Comparison of ENCODE assay signal across 23 mouse cellular contexts in the genomic region with DNA sequence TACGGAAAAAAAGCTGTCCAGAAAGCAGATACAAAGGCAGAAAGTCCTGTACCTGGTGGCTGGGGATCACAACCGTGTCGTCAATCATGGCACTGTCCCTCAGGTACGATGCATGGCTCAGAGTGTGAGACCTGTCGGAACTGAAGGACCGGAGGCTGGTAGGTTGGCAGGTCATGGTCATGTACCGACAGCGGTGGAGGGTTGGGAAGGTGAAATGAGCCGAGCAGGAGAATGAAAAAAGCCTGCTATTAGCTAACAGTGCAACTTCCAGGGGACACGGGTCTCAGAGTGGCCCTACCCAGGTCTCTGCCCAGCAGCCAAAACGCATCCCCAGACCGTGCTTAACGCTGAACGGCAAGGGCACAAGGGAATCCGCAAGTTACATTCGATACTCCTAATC.
A peak's percentile ranks its signal among the peaks of the same experiment; 100 is the strongest.
DNase-seq lines count a peak whose midpoint lies in the region; ATAC-seq and TF ChIP-seq lines count a peak whose summit lies in the region.
"Had no signal": no experiment of that assay in that cellular context is flagged by ENCODE, and none has a peak within 500 bp of the region (broad histone marks: within the 10 kb centered on the region; RNA-seq: fewer than 3 reads in every experiment).

No protein-coding gene starts in this region.

- H3K27ac ChIP-seq in hindbrain, embryonic 12.5 days: peak overlapping the region; percentile 31; the same call in 1 of the 2 replicates
- H3K27ac ChIP-seq in hindbrain, embryonic 11.5 days (ENCODE audit: low read depth, low read length): no peak overlapping the region
- H3K27ac ChIP-seq in neural tube, embryonic 13.5 days (replicated peaks): peak overlapping the region; percentile 54; the same call in 1 of the 2 replicates
- peak overlapping the region; percentile 41 for H3K27ac ChIP-seq in hindbrain, postnatal 0 days
- H3K27ac ChIP-seq: forebrain, embryonic 12.5 days; liver, embryonic 14.5 days; macrophage had no signal

- no peak overlapping the region for H3K4me2 ChIP-seq in hindbrain, embryonic 12.5 days (replicated peaks)
- H3K4me2 ChIP-seq in hindbrain, embryonic 11.5 days (replicated peaks; ENCODE audit: low read depth, low read length): no peak overlapping the region
- H3K4me2 ChIP-seq in neural tube, embryonic 13.5 days: no peak overlapping the region
- H3K4me2 ChIP-seq in hindbrain, postnatal 0 days (ENCODE audit: low read depth, low read length): no peak overlapping the region
- H3K4me2 ChIP-seq: forebrain, embryonic 12.5 days had no signal

- ATAC-seq in hindbrain, embryonic 12.5 days (ENCODE audit: low FRiP score): 0 out of 2 replicates have a peak, but pooled peaks have one; percentile 15
- no peak for ATAC-seq in hindbrain, embryonic 11.5 days (ENCODE audit: low FRiP score)
- no peak for ATAC-seq in neural tube, embryonic 13.5 days (ENCODE audit: low read depth)
- no peak for ATAC-seq in hindbrain, postnatal 0 days
- ATAC-seq: CD4-positive, CD25-positive, alpha-beta regulatory T cell, adult 4 months; forebrain, postnatal 0 days; intestine, embryonic 16.5 days had no signal

- H3K4me1 ChIP-seq in hindbrain, embryonic 12.5 days: peaks cover 7% of the 10 kb centered on the region
- no peaks in the 10 kb centered on the region for H3K4me1 ChIP-seq in hindbrain, embryonic 11.5 days (replicated peaks; ENCODE audit: control insufficient read depth, insufficient read depth, low read length)
- peaks cover 8% of the 10 kb centered on the region; the same call in 1 of the 2 replicates for H3K4me1 ChIP-seq in neural tube, embryonic 13.5 days (replicated peaks)
- no peaks in the 10 kb centered on the region for H3K4me1 ChIP-seq in hindbrain, postnatal 0 days (ENCODE audit: insufficient read depth, low read length)

- peaks cover 32% of the 10 kb centered on the region for H3K36me3 ChIP-seq in hindbrain, embryonic 12.5 days
- H3K36me3 ChIP-seq in hindbrain, embryonic 11.5 days (ENCODE audit: control insufficient read depth, insufficient read depth, low read length): no peaks in the 10 kb centered on the region
- H3K36me3 ChIP-seq in neural tube, embryonic 13.5 days: peaks cover 47% of the 10 kb centered on the region
- peaks cover 12% of the 10 kb centered on the region; the same call in 1 of the 2 replicates for H3K36me3 ChIP-seq in hindbrain, postnatal 0 days (ENCODE audit: insufficient read depth, low read length)
- H3K36me3 ChIP-seq: embryonic facial prominence, embryonic 13.5 days had no signal

- 70% methylated on average over 16 of the region's 16 CpGs for WGBS in hindbrain, embryonic 12.5 days
- 73% methylated on average over 16 of the region's 16 CpGs for WGBS in hindbrain, embryonic 11.5 days
- 71% methylated on average over 16 of the region's 16 CpGs for WGBS in neural tube, embryonic 13.5 days
- WGBS in hindbrain, postnatal 0 days: 67% methylated on average over 16 of the region's 16 CpGs

- no peaks in the 10 kb centered on the region for H3K9me3 ChIP-seq in hindbrain, embryonic 12.5 days (replicated peaks)
- no peaks in the 10 kb centered on the region for H3K9me3 ChIP-seq in hindbrain, embryonic 11.5 days (ENCODE audit: control insufficient read depth, low read length)
- H3K9me3 ChIP-seq in neural tube, embryonic 13.5 days: no peaks in the 10 kb centered on the region
- H3K9me3 ChIP-seq in hindbrain, postnatal 0 days (ENCODE audit: low read length): no peaks in the 10 kb centered on the region
- H3K9me3 ChIP-seq: embryonic facial prominence, embryonic 13.5 days; forebrain, embryonic 12.5 days had no signal

- no peak overlapping the region for H3K4me3 ChIP-seq in hindbrain, embryonic 12.5 days
- H3K4me3 ChIP-seq in hindbrain, embryonic 11.5 days (ENCODE audit: low read depth, low read length): no peak overlapping the region
- no peak overlapping the region for H3K4me3 ChIP-seq in neural tube, embryonic 13.5 days
- no peak overlapping the region for H3K4me3 ChIP-seq in hindbrain, postnatal 0 days (ENCODE audit: low read length)
- H3K4me3 ChIP-seq: embryonic facial prominence, embryonic 13.5 days; forebrain, embryonic 12.5 days had no signal

- H3K9ac ChIP-seq in hindbrain, embryonic 12.5 days: no peak overlapping the region
- H3K9ac ChIP-seq in hindbrain, embryonic 11.5 days (ENCODE audit: low read depth, low read length): no peak overlapping the region
- no peak overlapping the region for H3K9ac ChIP-seq in neural tube, embryonic 13.5 days
- H3K9ac ChIP-seq in hindbrain, postnatal 0 days (replicated peaks; ENCODE audit: low read length): no peak overlapping the region
- H3K9ac ChIP-seq: forebrain, embryonic 12.5 days; forebrain, postnatal 0 days; liver, embryonic 14.5 days had no signal

- no peak for DNase-seq in hindbrain, embryonic 11.5 days (ENCODE audit: low spot score)
- no peak for DNase-seq in neural tube, embryonic 10.5 days (ENCODE audit: extremely low spot score, low spot score)
- DNase-seq in hindbrain, postnatal 0 days (ENCODE audit: low spot score): no peak
- DNase-seq in B cell, adult 2 months: no peak
- no peak for DNase-seq in thymus, postnatal 10 days (ENCODE audit: low spot score in 2 of 2)
- DNase-seq: adrenal gland, postnatal 25 days; forebrain, postnatal 0 days; heart, postnatal 14 days; kidney, adult 8-10 months; layer of hippocampus, adult 9-11 months; liver; lung, adult 2 months; lung, postnatal 10 days; right cerebral cortex, postnatal 4 days; thymus, postnatal 14 days had no signal

- H3K27me3 ChIP-seq in hindbrain, embryonic 12.5 days: no peaks in the 10 kb centered on the region
- no peaks in the 10 kb centered on the region for H3K27me3 ChIP-seq in hindbrain, embryonic 11.5 days (ENCODE audit: control insufficient read depth, insufficient read depth, low read length)
- no peaks in the 10 kb centered on the region for H3K27me3 ChIP-seq in neural tube, embryonic 13.5 days
- H3K27me3 ChIP-seq in hindbrain, postnatal 0 days (ENCODE audit: insufficient read depth, low read length): no peaks in the 10 kb centered on the region
- H3K27me3 ChIP-seq: embryonic facial prominence, embryonic 13.5 days; forebrain, embryonic 12.5 days had no signal

- TF ChIP-seq CTCF in hindbrain, postnatal 0 days (IDR thresholded peaks at IDR 0.05; ENCODE audit: low read depth): no peak
